Mouse (Mus musculus): ENCODE results near the gene Tgoln1.

DNA sequence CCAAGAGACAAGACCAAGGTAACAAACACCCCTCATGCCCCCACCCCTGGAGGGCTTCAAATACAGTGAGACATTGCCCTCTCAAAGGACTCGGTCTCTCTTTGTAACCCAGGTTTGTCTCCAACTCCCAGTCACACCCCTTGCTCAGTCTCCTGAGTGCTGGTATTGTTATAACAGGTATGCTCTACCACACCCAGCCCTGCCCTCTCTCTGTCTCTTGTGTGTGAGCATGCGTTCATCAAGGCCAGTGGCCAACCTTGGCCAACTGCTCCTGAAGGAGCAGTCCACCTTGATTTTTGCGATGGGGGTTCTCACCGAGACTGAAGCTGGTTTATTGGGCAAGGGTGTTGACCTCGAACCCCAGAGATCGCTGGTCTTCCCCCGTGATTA is 39.2 kb upstream of the Tgoln1 start:
- no peak for TF ChIP-seq CTCF (IDR thresholded peaks at IDR 0.05)
- TF ChIP-seq POLR2A (IDR thresholded peaks at IDR 0.05; ENCODE audit: insufficient read depth, low read depth, low read length), result no peak
- TF ChIP-seq EP300 (IDR thresholded peaks at IDR 0.05; ENCODE audit: insufficient read depth, low read depth, low read length), result no peak
